Mouse (Mus musculus) liver, embryonic 11.5 days (tissue): ENCODE results near the gene Kng1. TPM values are rescaled to one million over a fixed set of nuclear protein-coding genes. Genes with fewer than 3 reads are reported as not detected.

Source experiments
- ATAC-seq: fragments of 200-750 bp; cut with Nextera tagmentation; replicated peaks from 2 replicates; pipeline ENCODE4 v1.8.0; 2017; ENCODE audit warnings: moderate number of reproducible peaks, mild to moderate bottlenecking, moderate TSS enrichment, moderate library complexity; ENCODE audit not compliant: low FRiP score
- DNase-seq: peaks from one replicate; pipeline ENCODE4 v3.0.0-alpha.2; 2017; ENCODE audit warnings: low spot score
- H3K27ac ChIP-seq: fragments of 300-500 bp; sonication (generic); 2 replicates; pipeline ENCODE4 v1.5.1; 2014; ENCODE audit warnings: mild to moderate bottlenecking, low read depth, low read length, control low read depth
- H3K27me3 ChIP-seq: fragments of 300-500 bp; sonication (generic); replicated peaks from 2 replicates; pipeline ENCODE4 v1.6.1; 2014; ENCODE audit warnings: low read length, mixed read lengths; ENCODE audit not compliant: control insufficient read depth, insufficient read depth
- H3K36me3 ChIP-seq: fragments of 300-500 bp; sonication (generic); 2 replicates; pipeline ENCODE4 v1.6.1; 2014; ENCODE audit warnings: mild to moderate bottlenecking, low read length, moderate library complexity, mixed read lengths; ENCODE audit not compliant: control insufficient read depth, insufficient read depth
- H3K4me1 ChIP-seq: fragments of 300-500 bp; sonication (generic); replicated peaks from 2 replicates; pipeline ENCODE4 v1.6.1; 2014; ENCODE audit warnings: low read length, mixed read lengths; ENCODE audit not compliant: control insufficient read depth, insufficient read depth
- H3K4me2 ChIP-seq: fragments of 300-500 bp; sonication (generic); 2 replicates; pipeline ENCODE4 v1.6.1; 2014; ENCODE audit warnings: mild to moderate bottlenecking, control low read depth, moderate library complexity
- H3K4me3 ChIP-seq: fragments of 300-500 bp; sonication (generic); 2 replicates; pipeline ENCODE4 v1.5.1; 2014; ENCODE audit warnings: low read depth, low read length, control low read depth
- H3K9ac ChIP-seq: fragments of 300-500 bp; sonication (generic); 2 replicates; pipeline ENCODE4 v1.6.1; 2014; ENCODE audit warnings: low read depth, low read length, control low read depth
- H3K9me3 ChIP-seq: fragments of 300-500 bp; sonication (generic); 2 replicates; pipeline ENCODE4 v1.6.1; 2016; ENCODE audit warnings: low read length, inconsistent platforms, mixed read lengths; ENCODE audit not compliant: control insufficient read depth
- WGBS: fragments of 180-500 bp; shearing (Covaris S2); extraction: QIAGEN DNeasy Blood & Tissue Kit; methylation state at CpG from one replicate; pipeline ENCODE4 v1.1.7; 2014; 5-methylcytosine and 5-hydroxymethylcytosine counted together
- polyA plus RNA-seq: library from polyadenylated mRNA; unstranded; fragments of >200 nt; fragmentation: Nextera tagmentation; extraction: Ambion mirVana; gene quantifications from 2 replicates; pipeline ENCODE4 v1.2.1, GENCODE M21; 2014

Gene Kng1
- polyA plus RNA-seq, 1 experiment from 2014 or later = 87.0 TPM

GRCm38 (mm10) chr16:23114339-23115171 is 56.9 kb downstream of the Kng1 start:
- peaks cover 29% of the 10 kb centered on the region for H3K36me3 ChIP-seq
- 0 out of 2 replicates have a peak overlapping the region, but pooled peaks have one; percentile 6 for H3K27ac ChIP-seq
- H3K4me1 ChIP-seq = no peaks in the 10 kb centered on the region
- H3K9me3 ChIP-seq = no peaks in the 10 kb centered on the region
- ATAC-seq (peak; percentile 72), DNase-seq (peak; percentile 41)
- H3K4me2 ChIP-seq = no peak overlapping the region
- H3K4me3 ChIP-seq = no peak overlapping the region
- WGBS = 54% methylated on average over 5 of the region's 5 CpGs
- H3K27me3 ChIP-seq = no peaks in the 10 kb centered on the region
- no peak overlapping the region for H3K9ac ChIP-seq

GRCm38 (mm10) chr16:23115486-23115885 is 57.8 kb downstream of the Kng1 start:
- H3K4me1 ChIP-seq = no peaks in the 10 kb centered on the region
- peaks cover 32% of the 10 kb centered on the region for H3K36me3 ChIP-seq
- H3K9me3 ChIP-seq = no peaks in the 10 kb centered on the region
- H3K27me3 ChIP-seq = no peaks in the 10 kb centered on the region
- ATAC-seq = no peak
- H3K4me2 ChIP-seq = no peak overlapping the region
- H3K4me3 ChIP-seq = no peak overlapping the region
- no peak for DNase-seq
- WGBS = 87% methylated on average over 3 of the region's 3 CpGs
- no peak overlapping the region for H3K27ac ChIP-seq
- H3K9ac ChIP-seq = no peak overlapping the region

- ATAC-seq (no peak), DNase-seq (no peak)
- H3K27me3 ChIP-seq = no peaks in the 10 kb centered on the region
- no peaks in the 10 kb centered on the region for H3K4me1 ChIP-seq
- H3K27ac ChIP-seq = no peak overlapping the region
- WGBS = 58% methylated on average over 4 of the region's 4 CpGs
- H3K4me2 ChIP-seq = no peak overlapping the region
- H3K4me3 ChIP-seq = no peak overlapping the region
- peaks cover 30% of the 10 kb centered on the region; the same call in 1 of the 2 replicates for H3K36me3 ChIP-seq
- H3K9ac ChIP-seq = no peak overlapping the region
- H3K9me3 ChIP-seq = no peaks in the 10 kb centered on the region
Observed at GRCm38 (mm10) chr16:23117173-23117572, 59.5 kb downstream of the Kng1 start.

GRCm38 (mm10) chr16:23122446-23122845 is 64.8 kb downstream of the Kng1 start:
- no peaks in the 10 kb centered on the region for H3K27me3 ChIP-seq
- no peak overlapping the region for H3K27ac ChIP-seq
- H3K36me3 ChIP-seq = peaks cover 26% of the 10 kb centered on the region
- DNase-seq (no peak), ATAC-seq (no peak)
- no peak overlapping the region for H3K9ac ChIP-seq
- no peak overlapping the region for H3K4me3 ChIP-seq
- no peaks in the 10 kb centered on the region for H3K9me3 ChIP-seq
- peaks cover 6% of the 10 kb centered on the region; the same call in 1 of the 2 replicates for H3K4me1 ChIP-seq
- no peak overlapping the region for H3K4me2 ChIP-seq
- 91% methylated on average over 3 of the region's 3 CpGs for WGBS

GRCm38 (mm10) chr16:23123104-23123503 is 65.4 kb downstream of the Kng1 start:
- Histone ChIP-seq H3K4me1 (peaks cover 6% of the 10 kb centered on the region; the same call in 1 of the 2 replicates), H3K9me3 (no peaks in the 10 kb centered on the region), H3K4me3 (no peak overlapping the region), H3K27me3 (no peaks in the 10 kb centered on the region), H3K27ac (no peak overlapping the region), H3K4me2 (no peak overlapping the region), H3K9ac (no peak overlapping the region), H3K36me3 (peaks cover 26% of the 10 kb centered on the region)
- ATAC-seq (no peak), DNase-seq (no peak)
- 91% methylated on average over 4 of the region's 4 CpGs for WGBS

- Histone ChIP-seq H3K4me2 (no peak overlapping the region), H3K9me3 (no peaks in the 10 kb centered on the region), H3K4me3 (no peak overlapping the region), H3K27ac (no peak overlapping the region), H3K36me3 (peaks cover 23% of the 10 kb centered on the region), H3K4me1 (peaks cover 12% of the 10 kb centered on the region), H3K27me3 (no peaks in the 10 kb centered on the region), H3K9ac (no peak overlapping the region)
- DNase-seq = no peak
- WGBS = 89% methylated on average over 4 of the region's 4 CpGs
- ATAC-seq = no peak
Observed at GRCm38 (mm10) chr16:23124398-23124797, 66.7 kb downstream of the Kng1 start.

GRCm38 (mm10) chr16:23127311-23127672 is 69.6 kb downstream of the Kng1 start:
- no peak for DNase-seq
- ATAC-seq = peak; percentile 51; the same call in 1 of the 2 replicates
- Histone ChIP-seq H3K4me3 (peak overlapping the region; percentile 68), H3K27me3 (no peaks in the 10 kb centered on the region), H3K36me3 (peaks cover 9% of the 10 kb centered on the region), H3K4me2 (peak overlapping the region; percentile 87), H3K4me1 (peaks cover 12% of the 10 kb centered on the region), H3K9ac (peak overlapping the region; percentile 86), H3K9me3 (no peaks in the 10 kb centered on the region), H3K27ac (peak overlapping the region; percentile 95)
- WGBS = 0% methylated on average over 4 of the region's 4 CpGs

GRCm38 (mm10) chr16:23127673-23128375 is 70.2 kb downstream of the Kng1 start, which contains the start of gene Rfc4:
TSS of gene Rfc4 (minus strand) at chr16:23127737.
- no peaks in the 10 kb centered on the region for H3K9me3 ChIP-seq

More at GRCm38 (mm10) chr16:23127673-23128375, 70.2 kb downstream of the Kng1 start, which contains the start of gene Rfc4:
- Histone ChIP-seq H3K4me1 (peaks cover 12% of the 10 kb centered on the region), H3K4me2 (peak within 1 kb of the TSS; percentile 87), H3K27me3 (no peaks in the 10 kb centered on the region), H3K4me3 (peak within 1 kb of the TSS; percentile 68), H3K27ac (peak within 1 kb of the TSS; percentile 95), H3K36me3 (peaks cover 5% of the 10 kb centered on the region), H3K9ac (peak within 1 kb of the TSS; percentile 86)
- DNase-seq (peak; percentile 92), ATAC-seq (peak; percentile 93)
- WGBS = under 1% methylated on average over 51 of the region's 51 CpGs
